Mouse (Mus musculus) CH12.LX (cell line): ENCODE measurements around the gene Polr2i. TPM values are rescaled to one million over a fixed set of nuclear protein-coding genes. Genes with fewer than 3 reads are reported as not detected.
A peak's percentile ranks its signal among the peaks of the same experiment; 100 is the strongest.

Experiments used
- DNase-seq: peaks from one replicate; pipeline ENCODE4 v3.0.0-alpha.2; 2013; ENCODE audit errors: extremely low read depth
- H3K27ac ChIP-seq: 2 replicates; pipeline ENCODE4 v1.5.1; 2012; ENCODE audit warnings: low read depth, mild to moderate bottlenecking, control low read depth, moderate library complexity; ENCODE audit not compliant: insufficient read depth
- H3K27me3 ChIP-seq: replicated peaks from 2 replicates; pipeline ENCODE3; 2012; ENCODE audit warnings: inconsistent platforms
- H3K36me3 ChIP-seq, 2 experiments: replicated peaks in 1 of 2; 2 replicates each; pipeline versions ENCODE3 to v1.6.1; 2012; ENCODE audit warnings: inconsistent platforms in 1 of 2, low read length in 1 of 2, mild to moderate bottlenecking in 1 of 2, mixed read lengths in 1 of 2, moderate library complexity in 1 of 2; ENCODE audit not compliant: control insufficient read depth in 1 of 2, insufficient read depth in 1 of 2
- H3K4me1 ChIP-seq, 2 experiments: 2 replicates each; pipeline ENCODE4 v1.6.1; 2012; ENCODE audit warnings: inconsistent platforms in 1 of 2, moderate library complexity in 1 of 2; ENCODE audit not compliant: insufficient read depth in 2 of 2, control insufficient read depth in 1 of 2
- H3K4me2 ChIP-seq: 2 replicates; pipeline ENCODE4 v1.6.1; 2012; ENCODE audit warnings: low read depth, mild to moderate bottlenecking, control low read depth; ENCODE audit not compliant: poor library complexity, insufficient read depth, severe bottlenecking
- H3K4me3 ChIP-seq, 3 experiments: fragments of 150-350 bp in 1 of 3; sonication (generic) in 1 of 3; replicated peaks in 1 of 3; 2 replicates each; pipeline versions ENCODE3 to v1.5.1; 2011 to 2012; ENCODE audit warnings: low read depth in 2 of 3, low read length in 2 of 3, mild to moderate bottlenecking in 2 of 3, moderate library complexity in 2 of 3, control low read depth in 1 of 3, improper control_type of control experiment in 1 of 3, inconsistent platforms in 1 of 3, mixed read lengths in 1 of 3; ENCODE audit not compliant: poor library complexity in 1 of 3
- H3K79me2 ChIP-seq: replicated peaks from 2 replicates; pipeline ENCODE4 v1.6.1; 2012; ENCODE audit warnings: mild to moderate bottlenecking, moderate library complexity; ENCODE audit not compliant: control insufficient read depth, poor library complexity, insufficient read depth, severe bottlenecking; ENCODE audit errors: extremely low read depth
- H3K9ac ChIP-seq: 2 replicates; pipeline ENCODE4 v1.6.1; 2012; ENCODE audit warnings: low read depth, mild to moderate bottlenecking, control low read depth, moderate library complexity; ENCODE audit not compliant: insufficient read depth
- H3K9me3 ChIP-seq: replicated peaks from 2 replicates; pipeline ENCODE3; 2012; ENCODE audit warnings: low read length, inconsistent platforms, mixed read lengths
- BHLHE40 ChIP-seq: IDR thresholded peaks from 2 replicates; pipeline ENCODE4 v1.6.1; 2011; ENCODE audit warnings: mild to moderate bottlenecking, low read depth, low read length, improper control_type of control experiment
- CHD1 ChIP-seq: IDR thresholded peaks from 2 replicates; pipeline ENCODE4 v1.6.1; 2012; ENCODE audit warnings: low read depth, low read length, improper control_type of control experiment, inconsistent platforms
- CHD2 ChIP-seq: IDR thresholded peaks from 2 replicates; pipeline ENCODE4 v1.6.1; 2011; ENCODE audit warnings: low read length, improper control_type of control experiment
- E2F4 ChIP-seq: IDR thresholded peaks from 2 replicates; pipeline ENCODE4 v1.6.1; 2011; ENCODE audit warnings: low read depth, low read length, improper control_type of control experiment; ENCODE audit not compliant: insufficient replicate concordance
- ELF1 ChIP-seq: IDR thresholded peaks from 2 replicates; pipeline ENCODE4 v1.6.1; 2014; ENCODE audit warnings: low read depth, mild to moderate bottlenecking, inconsistent platforms, low read length, improper control_type of control experiment
- EP300 ChIP-seq: IDR thresholded peaks from 2 replicates; pipeline ENCODE4 v1.6.1; 2011; ENCODE audit warnings: low read length, improper control_type of control experiment
- GABPA ChIP-seq: IDR thresholded peaks from 2 replicates; pipeline ENCODE4 v1.6.1; 2012; ENCODE audit warnings: low read depth, low read length, improper control_type of control experiment, inconsistent platforms; ENCODE audit not compliant: insufficient replicate concordance
- IRF4 ChIP-seq: IDR thresholded peaks from 2 replicates; pipeline ENCODE4 v1.6.1; 2014; ENCODE audit warnings: low read depth, mild to moderate bottlenecking, inconsistent platforms, low read length, improper control_type of control experiment
- JUN ChIP-seq: IDR thresholded peaks from 2 replicates; pipeline ENCODE4 v1.6.1; 2011; ENCODE audit warnings: low read depth, mild to moderate bottlenecking, low read length, improper control_type of control experiment, moderate library complexity; ENCODE audit not compliant: insufficient read depth
- KAT2A ChIP-seq: IDR thresholded peaks from 2 replicates; pipeline ENCODE4 v1.6.1; 2012; ENCODE audit warnings: low read length, improper control_type of control experiment, inconsistent platforms; ENCODE audit not compliant: insufficient replicate concordance
- MAFK ChIP-seq: IDR thresholded peaks from 2 replicates; pipeline ENCODE4 v1.6.1; 2011; ENCODE audit warnings: low read length, improper control_type of control experiment; ENCODE audit not compliant: insufficient replicate concordance
- MAZ ChIP-seq: IDR thresholded peaks from 2 replicates; pipeline ENCODE4 v1.6.1; 2012; ENCODE audit warnings: low read depth, mild to moderate bottlenecking, inconsistent platforms, low read length, improper control_type of control experiment, moderate library complexity
- MXI1 ChIP-seq: IDR thresholded peaks from 2 replicates; pipeline ENCODE4 v1.6.1; 2011; ENCODE audit warnings: mild to moderate bottlenecking, low read depth, low read length, improper control_type of control experiment
- MYC ChIP-seq: IDR thresholded peaks from 2 replicates; pipeline ENCODE4 v1.6.1; 2011; ENCODE audit warnings: low read depth, mild to moderate bottlenecking, improper control_type of control experiment, low read length
- NELFE ChIP-seq: IDR thresholded peaks from 2 replicates; pipeline ENCODE4 v1.6.1; 2011; ENCODE audit warnings: low read depth, low read length, improper control_type of control experiment
- PAX5 ChIP-seq: IDR thresholded peaks from 2 replicates; pipeline ENCODE4 v1.6.1; 2012; ENCODE audit warnings: low read length, inconsistent platforms, mixed read lengths
- POLR2A ChIP-seq: IDR thresholded peaks from 2 replicates; pipeline ENCODE4 v1.6.1; 2011; ENCODE audit warnings: low read depth, mild to moderate bottlenecking, improper control_type of control experiment, low read length
- POLR2AphosphoS2 ChIP-seq: IDR thresholded peaks from 2 replicates; pipeline ENCODE4 v1.6.1; 2011; ENCODE audit warnings: low read depth, low read length, improper control_type of control experiment
- RAD21 ChIP-seq: IDR thresholded peaks from 2 replicates; pipeline ENCODE4 v1.6.1; 2011; ENCODE audit warnings: low read depth, mild to moderate bottlenecking, low read length, improper control_type of control experiment, moderate library complexity
- RCOR1 ChIP-seq: conservative IDR thresholded peaks from 2 replicates; pipeline ENCODE4 v1.6.1; 2012; ENCODE audit warnings: low read depth, mild to moderate bottlenecking, inconsistent platforms, low read length, improper control_type of control experiment
- SIN3A ChIP-seq: IDR thresholded peaks from 2 replicates; pipeline ENCODE4 v1.6.1; 2012; ENCODE audit warnings: low read length, improper control_type of control experiment, inconsistent platforms
- TBP ChIP-seq: conservative IDR thresholded peaks from 2 replicates; pipeline ENCODE4 v1.6.1; 2011; ENCODE audit warnings: low read depth, low read length, improper control_type of control experiment
- TCF12 ChIP-seq: IDR thresholded peaks from 2 replicates; pipeline ENCODE4 v1.6.1; 2014; ENCODE audit warnings: low read depth, mild to moderate bottlenecking, inconsistent platforms, low read length, improper control_type of control experiment
- UBTF ChIP-seq: IDR thresholded peaks from 2 replicates; pipeline ENCODE4 v1.6.1; 2012; ENCODE audit warnings: low read depth, mild to moderate bottlenecking, inconsistent platforms, low read length, improper control_type of control experiment, moderate library complexity
- USF1 ChIP-seq: IDR thresholded peaks from 2 replicates; pipeline ENCODE4 v1.6.1; 2014; ENCODE audit warnings: low read depth, mild to moderate bottlenecking, inconsistent platforms, low read length, improper control_type of control experiment
- USF2 ChIP-seq: conservative IDR thresholded peaks from 2 replicates; pipeline ENCODE4 v1.6.1; 2011; ENCODE audit warnings: low read depth, low read length, improper control_type of control experiment
- ZC3H11A ChIP-seq: IDR thresholded peaks from 2 replicates; pipeline ENCODE4 v1.6.1; 2012; ENCODE audit warnings: low read depth, mild to moderate bottlenecking, inconsistent platforms, low read length, improper control_type of control experiment
- ZKSCAN1 ChIP-seq: IDR thresholded peaks from 2 replicates; pipeline ENCODE4 v1.6.1; 2012; ENCODE audit warnings: low read depth, inconsistent platforms, low read length, improper control_type of control experiment, borderline replicate concordance
- ZMIZ1 ChIP-seq: IDR thresholded peaks from 2 replicates; pipeline ENCODE4 v1.6.1; 2012; ENCODE audit warnings: low read depth, mild to moderate bottlenecking, inconsistent platforms, low read length, improper control_type of control experiment
- dilution Hi-C: fragments of 300-500 bp; cut with MboI; formaldehyde crosslinking; loops from 2 replicates; pipeline ENCODE4 v1.14.3; 2020; ENCODE audit warnings: low sequenced_read_pairs; ENCODE audit not compliant: extremely low pct_unique_long_range_greater_than_20kb, extremely low pct_ligation_motif_present
- in situ Hi-C: fragments of 300-500 bp; cut with MboI; formaldehyde crosslinking; loops from 3 replicates; pipeline ENCODE4 v1.14.3; 2019; ENCODE audit warnings: low sequenced_read_pairs, low pct_ligation_motif_present, low pct_unique_long_range_greater_than_20kb, mixed read lengths
- polyA plus RNA-seq: library from polyadenylated mRNA; unstranded; fragments of >175 nt; gene quantifications from 2 replicates; pipeline ENCODE4 v1.2.1, GENCODE M21; 2012; ENCODE audit warnings: low read depth; ENCODE audit not compliant: insufficient read length
- total RNA-seq, 2 experiments: library from RNA; depleted of rRNA; stranded (reverse); fragments of 300-350 nt in 1 of 2; fragments of >200 nt in 1 of 2; gene quantifications; 2 replicates each; pipeline ENCODE4 v1.2.3; 2012 to 2014

The Polr2i gene
- total and polyA plus RNA-seq, 3 experiments = 62.9 to 83.6 (median 75.4) TPM

DNA sequence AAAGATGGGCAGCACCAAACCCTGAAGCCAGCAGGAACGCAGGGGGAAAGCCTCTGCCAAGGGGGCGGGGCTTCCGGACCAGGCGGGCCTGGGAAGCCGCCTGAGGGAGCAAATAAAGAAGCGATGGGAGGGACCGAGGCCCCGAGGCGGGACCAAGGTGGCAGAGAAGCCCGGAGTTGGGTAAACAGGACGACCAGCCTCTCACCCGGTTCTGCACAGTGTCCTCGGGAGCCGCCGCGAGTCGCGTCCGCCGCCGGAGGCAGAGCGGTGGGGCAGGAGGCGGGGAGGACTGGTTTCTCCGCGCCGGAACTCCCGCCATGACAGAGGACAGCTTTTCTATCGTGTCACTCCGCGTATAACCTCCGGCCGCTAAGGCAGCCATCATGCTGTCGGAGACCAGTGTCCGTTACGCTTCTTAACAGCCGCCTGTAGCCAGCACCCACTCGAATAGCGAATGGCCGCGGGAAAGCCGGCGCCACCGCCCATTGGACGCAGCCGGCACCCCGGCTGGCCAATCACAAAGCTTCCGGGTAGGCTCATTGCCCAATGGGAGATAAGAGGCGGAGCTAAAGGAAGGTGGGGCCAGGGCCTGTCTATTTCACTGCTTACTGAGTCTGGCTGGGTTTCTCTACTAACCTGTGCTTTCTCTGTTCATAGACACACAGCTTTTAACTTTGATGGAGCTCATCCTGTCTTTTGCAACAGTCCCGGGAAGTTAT, 48.4 kb downstream of the Polr2i start, which contains the start of the genes Thap8 and Wdr62:
Gene Thap8, plus strand, starts transcription at position 144 of the 719 bp plus-strand sequence.
Gene Wdr62, minus strand, starts transcription at position 469 of the 719 bp plus-strand sequence.
- Histone ChIP-seq H3K9me3 (no peaks in the 10 kb centered on the region), H3K27me3 (no peaks in the 10 kb centered on the region), H3K4me2 (peak within 1 kb of the TSS; percentile 83), H3K79me2 (peaks cover 5% of the 10 kb centered on the region; the same call in 1 of the 2 replicates), H3K4me3 (peak within 1 kb of the TSS; percentile 61 to 98 (median 76)), H3K4me1 (peaks cover 5 to 29% of the 10 kb centered on the region in 2 experiments), H3K36me3 (peaks cover 0 to 14% of the 10 kb centered on the region in 2 experiments), H3K9ac (peak within 1 kb of the TSS; percentile 80), H3K27ac (peak within 1 kb of the TSS; percentile 97)
- in situ Hi-C loops = no loop called here
- dilution Hi-C loops = no loop called here
- TF ChIP-seq SIN3A (peak; percentile 72), TBP (peak; percentile 92), ELF1 (peak; percentile 84), CHD2 (peak; percentile 88), POLR2A (peak; percentile 72), E2F4 (peak; percentile 77; the same call in 1 of the 2 replicates), IRF4 (0 out of 2 replicates have a peak, but pooled peaks have one; percentile 16), NELFE (peak; percentile 67; the same call in 1 of the 2 replicates), ZC3H11A (no peak), EP300 (no peak), TCF12 (no peak; the same call in 1 of the 2 replicates)
- peak; percentile 96 for DNase-seq

DNA sequence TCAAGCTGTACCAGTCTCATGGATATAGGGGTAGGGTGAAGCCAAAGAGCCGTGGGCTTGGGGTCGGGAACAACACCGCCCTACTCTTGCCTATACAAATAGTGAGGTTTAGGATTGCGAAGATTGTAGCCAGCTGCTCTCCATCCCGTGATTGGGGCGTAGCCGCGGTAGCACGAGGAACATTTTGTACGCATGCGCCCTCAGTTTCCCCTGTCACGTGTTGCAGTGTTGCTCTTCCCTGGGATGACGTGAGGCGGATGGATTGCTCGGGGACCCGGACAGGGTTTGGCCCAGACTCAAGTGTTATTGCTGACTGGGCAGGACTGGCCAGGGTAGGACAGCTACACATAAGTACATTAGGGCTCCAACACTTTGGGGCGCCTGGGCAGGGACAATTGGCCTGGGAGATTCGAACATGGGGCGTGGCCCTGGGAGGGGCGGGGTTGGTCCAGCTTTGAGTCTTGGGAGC, 49.0 kb downstream of the Polr2i start:
- H3K9me3 ChIP-seq = no peaks in the 10 kb centered on the region
- peak overlapping the region; percentile 97 for H3K27ac ChIP-seq
- peaks cover 5 to 26% of the 10 kb centered on the region in 2 experiments for H3K4me1 ChIP-seq
- dilution Hi-C loops = no loop called here
- DNase-seq = peak; percentile 89
- H3K36me3 ChIP-seq = peaks cover 0 to 10% of the 10 kb centered on the region in 2 experiments
- peak overlapping the region; percentile 80 for H3K9ac ChIP-seq
- H3K4me3 ChIP-seq = peak overlapping the region; percentile 54 to 76 (median 72)
- peaks cover 2% of the 10 kb centered on the region for H3K27me3 ChIP-seq
- peaks cover 5% of the 10 kb centered on the region; the same call in 1 of the 2 replicates for H3K79me2 ChIP-seq
- in situ Hi-C loops = no loop called here
- H3K4me2 ChIP-seq = peak overlapping the region; percentile 60
- TF ChIP-seq RCOR1 (no peak), MYC (peak; percentile 74), MAFK (peak; percentile 75), GABPA (no peak), PAX5 (no peak), USF1 (peak; percentile 93), EP300 (no peak), BHLHE40 (peak; percentile 86), JUN (no peak), USF2 (peak; percentile 94), KAT2A (0 out of 2 replicates have a peak, but pooled peaks have one; percentile 27), MXI1 (peak; percentile 88), SIN3A (peak; percentile 82; the same call in 1 of the 2 replicates), UBTF (no peak), NELFE (peak; percentile 15; the same call in 1 of the 2 replicates), E2F4 (no peak), CHD1 (peak; percentile 87), ZC3H11A (no peak), MAZ (0 out of 2 replicates have a peak, but pooled peaks have one; percentile 46), RAD21 (no peak), ZKSCAN1 (no peak), POLR2AphosphoS2 (no peak), ZMIZ1 (no peak; the same call in none of the 2 replicates), CHD2 (no peak; the same call in 1 of the 2 replicates)
